Mouse (Mus musculus) gastrocnemius, postnatal 14 days (tissue): ENCODE results near the gene Lsamp. TPM values are rescaled to one million over a fixed set of nuclear protein-coding genes. Genes with fewer than 3 reads are reported as not detected.

Source experiments
- DNase-seq: peaks from one replicate; pipeline ENCODE4 v3.0.0; 2021; ENCODE audit warnings: mixed read lengths
- intact Hi-C: fragments of 180-260 bp; cut with DNase I; formaldehyde crosslinking; loops from one replicate; pipeline ENCODE4 v1.15.1; 2025; ENCODE audit warnings: low total_unique reads
- total RNA-seq, 2 experiments: library from RNA; stranded (reverse); gene quantifications; 2 replicates each; pipeline ENCODE4 v1.2.3; 2021

The Lsamp gene
- total RNA-seq, 2 experiments from 2014 or later: 0.58 to 1.6 TPM

DNA sequence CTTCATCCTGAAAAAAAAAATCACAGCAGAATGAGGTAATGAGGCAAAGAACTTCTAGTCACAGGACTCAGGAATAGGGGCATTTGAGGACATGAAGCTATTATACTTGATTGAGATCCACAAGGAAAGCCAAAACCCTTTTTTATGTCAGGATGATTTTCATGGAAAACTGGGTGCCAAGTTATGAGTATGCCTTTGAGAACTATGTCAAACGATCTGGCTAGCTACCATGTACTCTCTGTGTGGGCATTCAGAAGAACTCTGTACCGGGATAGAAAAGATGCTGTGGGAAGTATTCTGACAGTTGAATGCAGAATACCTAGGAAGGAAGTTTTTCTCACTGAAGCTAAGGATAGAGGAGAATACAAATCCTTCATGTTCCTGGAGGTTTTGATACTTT is 1801.4 kb downstream of the Lsamp start:
- no peak for DNase-seq
- intact Hi-C loops: no loop called here

DNA sequence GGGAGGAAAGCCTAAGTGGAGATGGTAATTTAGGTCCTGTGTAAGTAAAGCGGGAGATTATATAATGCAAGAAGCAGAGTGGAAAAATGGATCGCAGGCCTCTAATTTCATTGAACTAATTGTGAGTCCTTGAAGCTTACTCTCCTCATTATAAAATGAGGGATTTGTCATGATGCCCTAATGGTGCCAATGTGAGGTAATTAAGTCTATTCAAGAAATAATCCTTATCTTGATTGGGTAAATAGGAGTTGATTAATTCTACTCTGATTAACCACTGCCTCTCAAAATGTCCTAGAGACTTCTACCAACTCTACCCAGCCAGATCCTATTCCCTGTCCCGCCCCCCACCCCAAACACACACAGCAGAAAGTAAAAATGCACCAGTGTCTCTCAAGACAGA is 1802.5 kb downstream of the Lsamp start:
- DNase-seq: no peak
- intact Hi-C loops: no loop called here

DNA sequence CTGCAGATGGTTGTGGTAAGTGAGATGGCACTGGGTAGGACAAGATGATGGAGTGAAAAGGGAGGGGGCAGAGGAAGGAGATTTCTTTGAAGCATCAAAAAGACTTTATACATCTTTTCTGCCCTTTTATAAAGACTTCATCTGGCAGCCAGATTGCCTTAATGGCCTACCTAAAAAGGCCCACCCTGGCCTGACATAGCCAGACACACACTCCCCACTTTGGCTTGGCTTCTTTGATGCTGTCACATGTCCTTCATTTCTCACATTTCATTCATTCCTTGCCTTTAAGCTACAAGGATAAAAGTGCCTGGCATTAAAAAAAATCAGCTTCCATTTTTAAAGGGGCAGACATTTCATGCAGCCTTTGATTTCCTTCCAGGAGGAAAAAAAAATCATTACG is 1803.0 kb downstream of the Lsamp start:
- intact Hi-C loops: no loop called here
- no peak for DNase-seq

DNA sequence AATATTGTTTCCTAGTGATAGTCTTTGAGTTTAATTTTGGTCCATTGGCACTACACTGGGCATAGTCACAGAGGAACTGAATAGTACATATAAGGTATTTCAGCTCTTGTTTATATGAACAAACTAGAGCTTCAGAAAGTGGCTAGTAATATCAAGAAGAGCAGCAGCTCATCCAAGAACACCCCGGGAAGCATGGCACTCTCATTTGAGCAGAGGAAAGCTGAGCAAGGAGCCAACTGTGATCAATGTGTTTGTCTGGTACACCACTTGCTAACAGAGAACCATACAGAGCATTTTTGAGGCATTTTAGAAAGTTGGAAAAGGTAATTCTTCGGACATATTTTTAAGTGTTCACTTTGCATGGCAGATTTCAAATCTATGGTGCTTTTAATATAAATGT is 1805.9 kb downstream of the Lsamp start:
- intact Hi-C loops: no loop called here

DNA sequence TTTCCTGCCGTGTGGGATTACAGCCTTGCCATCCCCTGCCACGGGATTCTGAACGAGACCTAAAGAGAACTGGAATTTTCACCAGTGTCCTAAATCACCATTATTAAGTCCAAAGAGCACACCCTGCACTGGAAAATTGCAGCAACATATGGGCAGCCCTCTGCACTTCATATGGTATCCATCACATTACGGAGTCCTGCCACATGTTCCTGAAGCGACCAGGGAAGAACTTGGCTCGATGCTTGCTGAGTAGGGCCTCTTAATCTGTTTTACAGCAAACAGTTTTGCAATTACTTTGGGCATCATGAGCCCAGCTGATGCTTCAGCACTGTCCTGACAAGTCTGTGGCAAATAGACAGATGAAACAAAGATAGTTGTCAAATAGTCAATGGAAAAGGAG is 1836.2 kb downstream of the Lsamp start:
- intact Hi-C loops: no loop called here
- DNase-seq: no peak

More for the DNA sequence above, 1805.9 kb downstream of the Lsamp start:
- DNase-seq: no peak

DNA sequence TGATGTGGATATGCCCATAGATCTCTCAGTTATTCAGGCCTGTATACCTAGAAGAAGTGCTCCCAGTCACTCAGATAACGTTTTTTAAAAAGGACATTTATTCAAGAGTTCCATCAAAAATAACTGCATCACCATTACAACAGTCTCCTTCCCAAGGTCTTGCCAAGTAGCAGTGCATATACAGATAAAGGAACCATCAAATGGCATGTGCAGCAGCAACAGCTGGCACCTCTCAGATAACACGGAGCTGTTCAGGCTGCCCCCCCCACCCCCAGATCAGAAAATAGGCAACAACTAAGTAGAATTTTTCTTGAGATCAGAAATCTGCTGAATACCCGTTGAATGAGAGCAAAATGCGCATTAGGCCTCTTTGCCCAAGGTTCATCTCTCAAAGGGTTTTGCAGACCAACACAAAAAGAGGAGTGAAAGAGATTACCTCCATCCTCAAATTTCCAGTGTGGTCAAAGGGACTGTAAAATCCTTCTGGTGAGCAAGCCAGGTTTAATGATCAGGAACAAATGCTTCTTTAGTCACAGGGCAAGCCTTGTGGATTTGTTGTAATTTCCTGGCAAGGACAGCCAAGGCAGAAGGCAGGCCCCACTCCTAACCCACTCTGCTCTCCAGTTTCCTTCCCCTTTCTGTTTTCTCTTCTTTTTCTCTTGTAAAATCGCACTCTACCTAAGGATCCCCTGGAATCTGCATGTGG is 1842.9 kb downstream of the Lsamp start:
- intact Hi-C loops: no loop called here
- DNase-seq: no peak

DNA sequence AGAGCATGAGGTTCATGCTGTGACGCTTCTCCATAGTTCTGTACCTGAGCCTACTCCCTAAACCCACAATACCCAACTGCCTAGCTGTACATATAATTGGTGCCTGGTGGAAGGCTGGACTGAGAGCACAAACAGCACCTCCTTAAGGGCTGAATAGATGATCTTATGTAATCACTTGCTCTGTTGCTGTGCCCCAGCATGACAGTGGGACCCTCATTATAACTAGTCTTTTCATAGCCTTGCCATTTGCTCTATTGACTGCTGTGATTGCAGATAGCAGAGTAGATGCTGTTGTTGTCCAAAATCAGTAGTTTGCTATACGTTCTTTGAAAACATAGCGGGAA is 1843.4 kb downstream of the Lsamp start:
- no peak for DNase-seq
- intact Hi-C loops: no loop called here

DNA sequence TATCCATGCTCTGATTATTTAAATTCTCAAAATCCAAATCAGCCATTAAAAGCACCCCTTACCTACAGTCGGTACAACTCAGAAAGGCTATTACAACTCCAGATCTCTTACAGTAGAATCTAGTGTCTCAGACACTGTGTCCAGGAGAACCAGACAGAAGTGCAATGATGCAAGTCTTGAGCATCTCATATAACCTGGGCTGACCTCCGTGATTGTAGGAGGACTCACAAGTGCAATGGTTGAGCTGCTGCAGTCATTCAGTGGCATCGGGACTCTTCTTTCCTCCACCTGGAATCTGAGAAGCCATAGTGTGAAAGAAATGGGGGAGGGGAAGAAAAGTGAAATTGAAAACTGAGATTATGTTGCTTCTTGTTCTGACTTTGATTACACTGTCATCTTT is 1850.5 kb downstream of the Lsamp start:
- no peak for DNase-seq
- intact Hi-C loops: loop anchor here (5.0 kb wide), 1 partner anchor 577 kb away; no protein-coding TSS in a partner anchor

DNA sequence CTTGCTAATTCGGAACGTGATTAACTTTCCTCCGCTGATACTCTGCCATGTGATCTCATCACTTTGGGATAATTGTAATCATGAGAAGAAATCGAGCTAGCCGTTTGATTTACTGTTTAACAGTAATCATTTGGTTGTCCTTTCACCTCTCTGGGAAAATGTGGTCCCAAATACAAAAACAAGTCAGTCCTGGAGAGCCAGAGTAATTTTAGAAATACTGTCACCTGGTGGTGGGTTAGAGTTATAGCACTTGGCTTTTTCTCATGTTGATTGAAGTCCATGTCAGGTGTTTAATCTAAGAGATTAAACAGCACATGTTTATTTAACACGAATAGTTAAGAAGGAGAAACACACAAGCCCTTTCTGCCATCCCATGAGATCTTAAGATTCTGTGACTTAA is 1851.6 kb downstream of the Lsamp start:
- intact Hi-C loops: loop anchor here (5.0 kb wide), 1 partner anchor 578 kb away; no protein-coding TSS in a partner anchor
- no peak for DNase-seq

DNA sequence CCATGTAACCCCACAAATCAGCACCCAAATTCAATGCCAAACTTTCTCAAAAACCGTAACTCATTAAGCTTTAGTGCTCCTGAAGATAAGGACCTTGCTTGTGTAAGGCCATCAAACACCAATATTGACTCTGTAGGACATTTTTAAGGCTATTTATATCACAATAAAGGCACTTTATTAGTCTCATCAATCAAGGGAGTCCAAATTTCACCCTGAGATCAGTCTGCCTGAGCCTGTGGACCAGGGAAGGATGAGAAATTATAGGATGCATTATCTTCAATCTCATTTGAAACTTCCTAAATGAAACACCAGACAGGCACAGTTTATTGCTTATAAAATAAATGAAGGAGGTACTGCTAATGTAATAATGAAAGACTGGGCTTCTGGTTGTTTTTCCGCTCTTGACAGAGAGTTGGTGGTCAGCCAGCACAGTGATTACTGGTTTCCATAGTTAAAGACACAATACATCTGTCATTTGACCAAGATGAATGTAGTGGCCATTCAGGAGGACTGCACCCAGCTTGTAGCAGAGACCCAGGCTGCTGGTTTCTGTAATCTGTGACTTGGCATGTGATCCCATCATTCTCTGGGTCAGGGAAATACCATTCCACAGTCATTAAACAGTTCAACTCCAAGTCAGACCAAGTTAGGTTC is 1855.7 kb downstream of the Lsamp start:
- DNase-seq: no peak
- intact Hi-C loops: loop anchor here (5.0 kb wide), 1 partner anchor 583 kb away; no protein-coding TSS in a partner anchor

DNA sequence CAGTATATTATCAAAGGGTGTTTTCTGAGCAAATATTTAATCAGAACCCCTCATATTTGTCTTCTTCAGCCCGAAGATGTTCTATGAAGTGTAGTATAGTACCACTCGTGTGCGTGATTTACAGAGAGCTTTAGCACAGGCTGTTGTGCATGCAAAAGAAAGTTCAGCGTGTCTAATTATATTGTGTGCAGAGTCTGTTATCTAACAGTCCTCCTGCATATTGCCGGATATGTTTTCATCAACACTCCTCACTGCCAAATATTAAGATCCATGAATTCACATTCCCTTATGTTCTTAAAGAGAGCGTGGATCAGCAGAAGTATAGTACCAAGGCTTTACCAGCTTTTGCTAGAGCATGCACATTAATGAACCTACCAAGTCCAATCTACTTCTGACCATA is 1862.7 kb downstream of the Lsamp start:
- no peak for DNase-seq
- intact Hi-C loops: no loop called here

DNA sequence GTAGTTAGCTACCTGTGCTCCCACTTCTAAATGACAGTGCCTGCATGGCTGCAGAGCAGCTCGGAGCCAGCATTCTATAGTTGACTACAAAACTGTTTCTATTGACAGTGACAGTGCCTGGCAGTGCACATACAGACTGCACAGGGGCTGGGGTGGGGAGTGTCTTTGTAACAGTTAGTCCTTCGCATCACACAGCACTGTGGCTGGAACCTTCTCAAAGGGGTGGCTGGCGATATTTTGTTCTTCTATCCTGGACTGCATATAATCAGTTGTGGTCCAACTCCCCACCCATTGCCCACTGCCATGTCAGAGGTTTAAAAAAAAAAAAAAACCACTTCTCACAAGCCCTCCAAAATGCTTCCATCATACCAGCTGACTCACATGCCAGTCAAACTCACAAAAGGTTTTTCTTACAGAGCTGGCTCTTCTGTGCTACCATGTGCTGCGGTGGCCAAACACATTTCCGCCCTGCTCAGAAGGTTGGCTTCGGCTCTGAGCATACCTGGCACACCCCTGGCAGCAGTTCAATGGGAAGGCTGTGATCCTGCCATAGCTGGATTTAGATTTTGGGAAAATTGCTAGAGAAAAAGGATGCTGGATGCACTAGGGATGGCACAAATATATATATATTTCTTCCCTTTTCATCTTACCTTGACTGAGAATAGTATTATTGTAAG is 1887.9 kb downstream of the Lsamp start:
- no peak for DNase-seq
- intact Hi-C loops: no loop called here

DNA sequence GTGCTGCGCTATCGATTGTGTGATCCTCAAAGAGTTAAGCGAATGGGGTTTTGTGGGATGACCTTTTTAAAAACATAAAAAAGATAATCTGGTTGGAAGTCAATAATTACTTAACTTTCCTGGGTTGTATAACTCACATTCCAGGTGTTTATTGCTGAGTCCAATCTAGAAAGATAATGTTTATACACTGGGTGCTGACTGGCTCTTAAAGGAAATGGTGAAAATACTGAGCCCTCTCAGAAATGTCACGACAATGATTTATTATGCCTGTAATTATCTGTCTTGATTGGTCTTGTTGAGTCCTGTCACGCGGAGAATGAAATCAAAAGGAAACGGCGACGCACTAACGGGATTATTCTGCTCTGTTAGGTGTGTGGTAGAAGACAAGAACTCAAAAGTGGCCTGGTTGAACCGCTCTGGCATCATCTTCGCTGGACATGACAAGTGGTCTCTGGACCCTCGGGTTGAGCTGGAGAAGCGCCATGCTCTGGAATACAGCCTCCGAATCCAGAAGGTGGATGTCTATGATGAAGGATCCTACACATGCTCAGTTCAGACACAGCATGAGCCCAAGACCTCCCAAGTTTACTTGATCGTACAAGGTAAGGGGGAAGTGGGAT is 1904.5 kb downstream of the Lsamp start:
- no peak for DNase-seq
- intact Hi-C loops: no loop called here

DNA sequence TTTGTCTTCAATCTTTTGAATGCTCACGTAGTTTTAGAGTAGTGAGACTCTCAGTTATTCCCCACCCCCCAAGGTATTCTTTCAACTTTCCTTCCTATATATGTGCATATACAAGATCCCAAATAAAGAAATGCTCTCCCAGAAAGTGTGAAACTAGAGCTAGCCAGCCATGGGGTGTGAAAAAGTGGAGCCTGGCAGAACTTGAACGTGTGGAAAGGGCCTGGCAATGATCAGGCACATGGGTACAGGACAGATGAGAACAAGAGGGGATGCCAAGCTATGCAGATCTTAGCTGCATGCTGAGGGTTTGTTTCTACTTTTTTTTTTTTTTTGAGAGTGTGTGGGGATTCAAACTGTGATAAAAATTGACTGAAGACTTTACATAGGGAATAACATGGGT is 1916.6 kb downstream of the Lsamp start:
- intact Hi-C loops: no loop called here
- DNase-seq: no peak

DNA sequence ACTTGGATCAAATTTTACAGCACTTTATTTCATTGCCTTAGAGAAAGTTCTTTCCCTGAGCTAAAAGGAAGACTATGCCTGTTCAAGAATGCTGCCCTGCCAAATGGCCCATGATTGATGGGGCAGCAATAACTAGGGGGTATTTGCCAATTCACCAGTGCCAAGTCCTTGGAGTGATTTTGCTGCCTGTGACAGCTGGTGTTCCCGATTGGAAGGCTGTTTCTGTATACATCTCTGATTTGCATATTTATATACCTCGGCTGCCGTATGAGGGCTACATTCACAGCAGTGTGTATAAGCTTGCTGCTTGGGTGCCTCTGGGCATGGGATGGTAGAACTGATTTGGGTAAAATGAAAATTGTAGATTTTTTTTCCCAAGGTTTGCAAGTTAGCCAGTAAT is 1919.5 kb downstream of the Lsamp start:
- intact Hi-C loops: no loop called here
- DNase-seq: no peak

DNA sequence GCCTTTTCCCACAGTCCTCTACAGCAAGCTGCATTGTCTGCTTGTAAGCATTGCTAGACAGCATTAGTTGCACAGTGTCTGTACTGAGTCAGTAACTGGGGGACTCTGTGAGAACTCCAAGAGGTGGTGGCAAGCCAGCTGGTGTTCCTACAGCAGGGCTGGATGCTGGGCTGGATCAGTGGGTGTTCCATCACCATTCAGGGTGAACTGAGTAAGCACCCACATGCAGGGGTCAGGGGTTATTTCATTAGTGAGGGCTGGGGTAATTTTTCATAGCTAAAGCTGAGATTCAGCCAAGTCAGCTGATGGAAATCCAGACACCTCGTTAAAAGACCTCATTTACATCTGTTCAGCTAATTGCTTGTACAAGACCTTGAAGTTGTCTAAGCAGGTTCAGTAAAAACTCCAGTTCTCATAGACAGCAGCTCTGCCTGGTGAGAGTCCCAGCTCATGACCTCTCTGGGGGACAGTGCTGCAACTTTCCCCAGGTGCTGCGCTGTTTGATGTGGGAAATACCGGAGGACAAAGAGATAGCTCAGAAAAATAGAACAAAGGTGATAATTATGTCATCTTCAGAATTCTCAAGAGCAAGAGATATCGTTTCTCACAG is 1928.5 kb downstream of the Lsamp start:
- no peak for DNase-seq
- intact Hi-C loops: no loop called here

DNA sequence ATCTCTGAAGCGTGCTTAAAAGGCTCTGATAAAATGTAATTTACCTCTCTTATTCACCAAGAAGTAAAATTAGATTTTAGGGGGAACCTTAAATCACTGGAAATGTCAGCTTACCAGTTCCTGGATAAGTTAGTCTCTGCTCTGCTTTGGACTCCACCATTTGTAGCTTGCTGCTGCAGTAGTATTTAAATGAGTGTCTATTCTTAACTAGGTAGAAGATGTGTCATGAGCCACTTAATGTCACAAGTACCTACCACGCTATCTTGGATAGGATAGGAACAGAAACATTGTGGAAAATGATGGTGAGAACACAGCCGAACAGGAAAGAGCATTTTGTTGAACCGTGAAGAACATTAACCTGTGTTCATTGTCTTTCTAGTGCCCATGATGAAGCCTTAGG is 1929.2 kb downstream of the Lsamp start:
- intact Hi-C loops: no loop called here

DNA sequence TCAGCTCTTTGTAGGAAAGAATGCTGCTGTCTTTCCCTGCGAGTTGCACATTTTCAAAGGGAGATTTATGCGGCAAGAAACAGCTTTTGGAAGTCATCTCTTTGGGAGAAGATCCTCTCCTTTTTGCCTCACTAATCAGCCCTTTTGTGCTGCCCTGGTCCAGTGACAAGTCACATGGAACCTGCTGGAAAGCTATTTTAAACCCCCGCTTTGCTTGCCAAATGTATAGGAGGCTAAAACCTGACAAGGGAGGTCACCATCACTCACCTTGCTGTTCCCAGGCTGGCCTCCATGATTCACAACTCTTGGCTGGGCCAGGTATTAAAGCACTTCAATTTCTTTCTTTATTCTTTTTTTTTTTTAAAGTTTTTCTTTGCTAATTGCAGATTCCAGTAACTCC is 1932.2 kb downstream of the Lsamp start:
- DNase-seq: no peak
- intact Hi-C loops: no loop called here

More for the DNA sequence above, 1929.2 kb downstream of the Lsamp start:
- no peak for DNase-seq

DNA sequence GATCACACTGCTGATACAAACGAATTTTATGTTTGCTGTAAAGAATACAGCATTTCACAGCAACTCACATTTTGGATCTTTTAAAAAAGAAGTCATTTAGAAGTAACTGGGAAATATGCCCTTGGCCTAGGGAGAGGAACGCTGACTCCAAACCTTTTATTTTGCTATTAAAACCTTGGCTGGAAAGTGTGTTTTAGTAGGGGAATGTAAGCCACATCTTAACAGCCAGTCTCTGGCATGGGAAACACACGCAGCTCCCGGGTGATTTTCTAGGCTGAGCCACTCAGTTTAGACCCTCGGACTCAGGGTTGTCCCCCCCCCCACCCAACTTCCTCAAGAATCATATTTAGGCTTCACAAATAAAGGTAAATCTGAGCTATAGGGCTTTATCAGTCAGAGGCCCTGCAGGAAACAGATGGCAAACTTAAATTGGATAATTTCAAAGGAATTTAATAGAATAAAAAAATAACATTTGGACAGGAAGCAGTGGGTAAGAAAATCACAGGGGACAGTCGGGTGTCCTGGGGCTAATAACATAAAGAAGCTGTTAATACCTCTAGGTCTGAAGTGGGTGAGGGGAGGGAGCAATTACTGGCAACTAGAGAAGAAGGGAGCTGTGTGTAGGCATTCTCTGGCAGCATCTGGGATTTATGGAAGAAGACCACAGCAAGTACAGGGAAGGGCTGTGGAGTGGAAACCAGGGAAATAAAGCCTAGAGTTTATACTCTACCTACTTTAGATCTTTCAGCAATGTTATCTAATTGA is 1933.1 kb downstream of the Lsamp start:
- DNase-seq: no peak

More for the DNA sequence above, 1933.1 kb downstream of the Lsamp start:
- intact Hi-C loops: no loop called here
